Mouse (Mus musculus) midbrain, embryonic 16.5 days (tissue): ENCODE measurements around the gene Acmsd. TPM values are rescaled to one million over a fixed set of nuclear protein-coding genes. Genes with fewer than 3 reads are reported as not detected.

Source experiments
- ATAC-seq: fragments of 200-750 bp; cut with Nextera tagmentation; 2 replicates; pipeline ENCODE4 v1.8.0; 2017; ENCODE audit warnings: moderate TSS enrichment
- H3K27ac ChIP-seq: fragments of 300-500 bp; sonication (generic); 2 replicates; pipeline ENCODE4 v1.5.1; 2014; ENCODE audit warnings: mild to moderate bottlenecking, low read length, mixed read lengths
- H3K27me3 ChIP-seq: fragments of 300-500 bp; sonication (generic); 2 replicates; pipeline ENCODE4 v1.6.1; 2014; ENCODE audit warnings: low read depth, low read length, mixed read lengths; ENCODE audit not compliant: control insufficient read depth, insufficient read depth
- H3K36me3 ChIP-seq: fragments of 300-500 bp; sonication (generic); 2 replicates; pipeline ENCODE4 v1.6.1; 2014; ENCODE audit warnings: mild to moderate bottlenecking, low read length, moderate library complexity, mixed read lengths; ENCODE audit not compliant: control insufficient read depth, insufficient read depth
- H3K4me1 ChIP-seq: fragments of 300-500 bp; sonication (generic); 2 replicates; pipeline ENCODE4 v1.6.1; 2014; ENCODE audit warnings: mild to moderate bottlenecking, low read length, mixed read lengths; ENCODE audit not compliant: control insufficient read depth, insufficient read depth
- H3K4me2 ChIP-seq: fragments of 300-500 bp; sonication (generic); 2 replicates; pipeline ENCODE4 v1.6.1; 2014; ENCODE audit warnings: mild to moderate bottlenecking, low read length, mixed read lengths
- H3K4me3 ChIP-seq: fragments of 300-500 bp; sonication (generic); 2 replicates; pipeline ENCODE4 v1.5.1; 2014; ENCODE audit warnings: low read depth, mild to moderate bottlenecking, low read length, moderate library complexity, mixed read lengths
- H3K9ac ChIP-seq: fragments of 300-500 bp; sonication (generic); 2 replicates; pipeline ENCODE4 v1.6.1; 2014; ENCODE audit warnings: low read depth, low read length, mixed read lengths
- H3K9me3 ChIP-seq: fragments of 300-500 bp; sonication (generic); replicated peaks from 2 replicates; pipeline ENCODE4 v1.6.1; 2014; ENCODE audit warnings: mild to moderate bottlenecking, low read length, mixed read lengths; ENCODE audit not compliant: control insufficient read depth, poor library complexity, severe bottlenecking
- WGBS: fragments of 180-500 bp; shearing (Covaris S2); extraction: QIAGEN DNeasy Blood & Tissue Kit; methylation state at CpG from one replicate; pipeline ENCODE4 v1.1.7; 2014; 5-methylcytosine and 5-hydroxymethylcytosine counted together
- polyA plus RNA-seq: library from polyadenylated mRNA; unstranded; fragments of >200 nt; fragmentation: Nextera tagmentation; extraction: Ambion mirVana; gene quantifications from 2 replicates; pipeline ENCODE4 v1.2.1, GENCODE M21; 2015

The Acmsd gene
- polyA plus RNA-seq, 1 experiment from 2014 or later, result not detected

DNA sequence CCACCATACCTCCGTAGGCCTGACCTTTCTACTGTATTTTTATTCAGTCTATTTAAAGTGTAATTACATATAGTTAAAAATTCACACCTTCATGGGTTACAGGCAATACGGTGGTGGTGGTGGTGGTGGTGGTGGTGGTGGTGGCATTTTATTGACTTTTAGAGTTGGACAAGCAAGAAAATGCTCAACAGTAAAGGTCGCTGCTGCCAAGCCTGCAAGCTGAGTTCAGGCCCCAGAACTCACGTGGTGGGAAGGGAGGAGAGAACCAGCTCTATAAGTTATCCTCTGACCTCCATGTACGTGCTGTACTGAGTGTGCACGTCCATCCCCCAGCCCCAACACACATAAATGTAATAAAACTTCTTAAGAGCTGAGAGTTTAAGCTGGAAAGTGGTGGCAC lies 87.2 kb downstream of the Acmsd start:
- Histone ChIP-seq H3K36me3 (no peaks in the 10 kb centered on the region), H3K4me3 (no peak overlapping the region), H3K4me2 (no peak overlapping the region), H3K9me3 (no peaks in the 10 kb centered on the region), H3K9ac (no peak overlapping the region), H3K27ac (no peak overlapping the region), H3K4me1 (no peaks in the 10 kb centered on the region), H3K27me3 (no peaks in the 10 kb centered on the region)
- 86% methylated on average over 6 of the region's 6 CpGs for WGBS
- no peak for ATAC-seq

Other genes with a start within 250 kb of the Acmsd start
- 68.7 and 68.8 TPM in 2 replicates for gene Tmem163, start 49.9 kb upstream of the Acmsd start, polyA plus RNA-seq
- 94.9 and 110 TPM in 2 replicates for gene Ccnt2, start 44.8 kb downstream of the Acmsd start, polyA plus RNA-seq
- 0.62 and 0.94 TPM in 2 replicates for gene Map3k19, start 125.6 kb downstream of the Acmsd start, polyA plus RNA-seq
- gene Rab3gap1, start 139.4 kb downstream of the Acmsd start, polyA plus RNA-seq, result 23.3 and 23.5 TPM in 2 replicates